Mouse (Mus musculus) CH12.LX (cell line): ENCODE results near the gene Gm37240. TPM values are rescaled to one million over a fixed set of nuclear protein-coding genes. Genes with fewer than 3 reads are reported as not detected.

ENCODE experiments used
- DNase-seq: peaks from one replicate; pipeline ENCODE4 v3.0.0-alpha.2; 2013; ENCODE audit errors: extremely low read depth
- H3K27ac ChIP-seq: 2 replicates; pipeline ENCODE4 v1.5.1; 2012; ENCODE audit warnings: low read depth, mild to moderate bottlenecking, control low read depth, moderate library complexity; ENCODE audit not compliant: insufficient read depth
- H3K27me3 ChIP-seq: replicated peaks from 2 replicates; pipeline ENCODE3; 2012; ENCODE audit warnings: inconsistent platforms
- H3K36me3 ChIP-seq, 2 experiments: replicated peaks in 1 of 2; 2 replicates each; pipeline versions ENCODE3 to v1.6.1; 2012; ENCODE audit warnings: inconsistent platforms in 1 of 2, low read length in 1 of 2, mild to moderate bottlenecking in 1 of 2, mixed read lengths in 1 of 2, moderate library complexity in 1 of 2; ENCODE audit not compliant: control insufficient read depth in 1 of 2, insufficient read depth in 1 of 2
- H3K4me1 ChIP-seq, 2 experiments: 2 replicates each; pipeline ENCODE4 v1.6.1; 2012; ENCODE audit warnings: inconsistent platforms in 1 of 2, moderate library complexity in 1 of 2; ENCODE audit not compliant: insufficient read depth in 2 of 2, control insufficient read depth in 1 of 2
- H3K4me2 ChIP-seq: 2 replicates; pipeline ENCODE4 v1.6.1; 2012; ENCODE audit warnings: low read depth, mild to moderate bottlenecking, control low read depth; ENCODE audit not compliant: poor library complexity, insufficient read depth, severe bottlenecking
- H3K4me3 ChIP-seq, 3 experiments: fragments of 150-350 bp in 1 of 3; sonication (generic) in 1 of 3; replicated peaks in 1 of 3; 2 replicates each; pipeline versions ENCODE3 to v1.5.1; 2011 to 2012; ENCODE audit warnings: low read depth in 2 of 3, low read length in 2 of 3, mild to moderate bottlenecking in 2 of 3, moderate library complexity in 2 of 3, control low read depth in 1 of 3, improper control_type of control experiment in 1 of 3, inconsistent platforms in 1 of 3, mixed read lengths in 1 of 3; ENCODE audit not compliant: poor library complexity in 1 of 3
- H3K79me2 ChIP-seq: replicated peaks from 2 replicates; pipeline ENCODE4 v1.6.1; 2012; ENCODE audit warnings: mild to moderate bottlenecking, moderate library complexity; ENCODE audit not compliant: control insufficient read depth, poor library complexity, insufficient read depth, severe bottlenecking; ENCODE audit errors: extremely low read depth
- H3K9ac ChIP-seq: 2 replicates; pipeline ENCODE4 v1.6.1; 2012; ENCODE audit warnings: low read depth, mild to moderate bottlenecking, control low read depth, moderate library complexity; ENCODE audit not compliant: insufficient read depth
- H3K9me3 ChIP-seq: replicated peaks from 2 replicates; pipeline ENCODE3; 2012; ENCODE audit warnings: low read length, inconsistent platforms, mixed read lengths
- CHD1 ChIP-seq: IDR thresholded peaks from 2 replicates; pipeline ENCODE4 v1.6.1; 2012; ENCODE audit warnings: low read depth, low read length, improper control_type of control experiment, inconsistent platforms
- CTCF ChIP-seq, 2 experiments: IDR thresholded peaks in 1 of 2; conservative IDR thresholded peaks in 1 of 2; 2 replicates each; pipeline ENCODE4 v1.5.1; 2011 to 2012; ENCODE audit warnings: low read depth in 2 of 2, low read length in 2 of 2, improper control_type of control experiment in 1 of 2, inconsistent platforms in 1 of 2, mild to moderate bottlenecking in 1 of 2, moderate library complexity in 1 of 2
- E2F4 ChIP-seq: IDR thresholded peaks from 2 replicates; pipeline ENCODE4 v1.6.1; 2011; ENCODE audit warnings: low read depth, low read length, improper control_type of control experiment; ENCODE audit not compliant: insufficient replicate concordance
- ETS1 ChIP-seq: conservative IDR thresholded peaks from 2 replicates; pipeline ENCODE4 v1.6.1; 2012; ENCODE audit warnings: low read depth, mild to moderate bottlenecking, inconsistent platforms, low read length, improper control_type of control experiment, moderate library complexity
- HCFC1 ChIP-seq: IDR thresholded peaks from 2 replicates; pipeline ENCODE4 v1.6.1; 2012; ENCODE audit warnings: low read depth, mild to moderate bottlenecking, inconsistent platforms, low read length, improper control_type of control experiment
- IRF4 ChIP-seq: IDR thresholded peaks from 2 replicates; pipeline ENCODE4 v1.6.1; 2014; ENCODE audit warnings: low read depth, mild to moderate bottlenecking, inconsistent platforms, low read length, improper control_type of control experiment
- JUN ChIP-seq: IDR thresholded peaks from 2 replicates; pipeline ENCODE4 v1.6.1; 2011; ENCODE audit warnings: low read depth, mild to moderate bottlenecking, low read length, improper control_type of control experiment, moderate library complexity; ENCODE audit not compliant: insufficient read depth
- JUND ChIP-seq: conservative IDR thresholded peaks from 2 replicates; pipeline ENCODE4 v1.6.1; 2011; ENCODE audit warnings: low read depth, low read length, improper control_type of control experiment
- KAT2A ChIP-seq: IDR thresholded peaks from 2 replicates; pipeline ENCODE4 v1.6.1; 2012; ENCODE audit warnings: low read length, improper control_type of control experiment, inconsistent platforms; ENCODE audit not compliant: insufficient replicate concordance
- MAFK ChIP-seq: IDR thresholded peaks from 2 replicates; pipeline ENCODE4 v1.6.1; 2011; ENCODE audit warnings: low read length, improper control_type of control experiment; ENCODE audit not compliant: insufficient replicate concordance
- MAX ChIP-seq: IDR thresholded peaks from 2 replicates; pipeline ENCODE4 v1.6.1; 2011; ENCODE audit warnings: low read length, improper control_type of control experiment
- MXI1 ChIP-seq: IDR thresholded peaks from 2 replicates; pipeline ENCODE4 v1.6.1; 2011; ENCODE audit warnings: mild to moderate bottlenecking, low read depth, low read length, improper control_type of control experiment
- MYC ChIP-seq: IDR thresholded peaks from 2 replicates; pipeline ENCODE4 v1.6.1; 2011; ENCODE audit warnings: low read depth, mild to moderate bottlenecking, improper control_type of control experiment, low read length
- NELFE ChIP-seq: IDR thresholded peaks from 2 replicates; pipeline ENCODE4 v1.6.1; 2011; ENCODE audit warnings: low read depth, low read length, improper control_type of control experiment
- PAX5 ChIP-seq: IDR thresholded peaks from 2 replicates; pipeline ENCODE4 v1.6.1; 2012; ENCODE audit warnings: low read length, inconsistent platforms, mixed read lengths
- POLR2A ChIP-seq: IDR thresholded peaks from 2 replicates; pipeline ENCODE4 v1.6.1; 2011; ENCODE audit warnings: low read depth, mild to moderate bottlenecking, improper control_type of control experiment, low read length
- RCOR1 ChIP-seq: conservative IDR thresholded peaks from 2 replicates; pipeline ENCODE4 v1.6.1; 2012; ENCODE audit warnings: low read depth, mild to moderate bottlenecking, inconsistent platforms, low read length, improper control_type of control experiment
- TBP ChIP-seq: conservative IDR thresholded peaks from 2 replicates; pipeline ENCODE4 v1.6.1; 2011; ENCODE audit warnings: low read depth, low read length, improper control_type of control experiment
- TCF12 ChIP-seq: IDR thresholded peaks from 2 replicates; pipeline ENCODE4 v1.6.1; 2014; ENCODE audit warnings: low read depth, mild to moderate bottlenecking, inconsistent platforms, low read length, improper control_type of control experiment
- UBTF ChIP-seq: IDR thresholded peaks from 2 replicates; pipeline ENCODE4 v1.6.1; 2012; ENCODE audit warnings: low read depth, mild to moderate bottlenecking, inconsistent platforms, low read length, improper control_type of control experiment, moderate library complexity
- USF1 ChIP-seq: IDR thresholded peaks from 2 replicates; pipeline ENCODE4 v1.6.1; 2014; ENCODE audit warnings: low read depth, mild to moderate bottlenecking, inconsistent platforms, low read length, improper control_type of control experiment
- ZKSCAN1 ChIP-seq: IDR thresholded peaks from 2 replicates; pipeline ENCODE4 v1.6.1; 2012; ENCODE audit warnings: low read depth, inconsistent platforms, low read length, improper control_type of control experiment, borderline replicate concordance
- ZNF384 ChIP-seq: IDR thresholded peaks from 2 replicates; pipeline ENCODE4 v1.6.1; 2012; ENCODE audit warnings: low read depth, low read length, improper control_type of control experiment, inconsistent platforms
- dilution Hi-C: fragments of 300-500 bp; cut with MboI; formaldehyde crosslinking; loops from 2 replicates; pipeline ENCODE4 v1.14.3; 2020; ENCODE audit warnings: low sequenced_read_pairs; ENCODE audit not compliant: extremely low pct_unique_long_range_greater_than_20kb, extremely low pct_ligation_motif_present
- in situ Hi-C: fragments of 300-500 bp; cut with MboI; formaldehyde crosslinking; loops from 3 replicates; pipeline ENCODE4 v1.14.3; 2019; ENCODE audit warnings: low sequenced_read_pairs, low pct_ligation_motif_present, low pct_unique_long_range_greater_than_20kb, mixed read lengths
- polyA plus RNA-seq: library from polyadenylated mRNA; unstranded; fragments of >175 nt; gene quantifications from 2 replicates; pipeline ENCODE4 v1.2.1, GENCODE M21; 2012; ENCODE audit warnings: low read depth; ENCODE audit not compliant: insufficient read length
- total RNA-seq, 2 experiments: library from RNA; depleted of rRNA; stranded (reverse); fragments of 300-350 nt in 1 of 2; fragments of >200 nt in 1 of 2; gene quantifications; 2 replicates each; pipeline ENCODE4 v1.2.3; 2012 to 2014

Gm37240 gene
- total and polyA plus RNA-seq, 3 experiments: 0.08 to 0.19 (median 0.14) TPM

- H3K79me2 ChIP-seq: no peaks in the 10 kb centered on the region
- H3K9me3 ChIP-seq: no peaks in the 10 kb centered on the region
- in situ Hi-C loops (no loop called here), dilution Hi-C loops (no loop called here)
- H3K4me3 ChIP-seq: no peak overlapping the region
- TF ChIP-seq MXI1 (no peak), IRF4 (no peak), ZKSCAN1 (no peak), E2F4 (no peak), USF1 (no peak), ZNF384 (no peak), TBP (no peak), KAT2A (no peak), UBTF (no peak), CTCF (conservative IDR thresholded peaks at IDR 0.05 in 1 of 2, IDR thresholded peaks at IDR 0.05 in 1 of 2; ENCODE audit: low read depth in 2 of 2, low read length in 2 of 2) (no peak), MYC (no peak), JUN (no peak)
- H3K27me3 ChIP-seq: peaks cover 2% of the 10 kb centered on the region
- H3K9ac ChIP-seq: no peak overlapping the region
- no peaks in the 10 kb centered on the region for H3K4me1 ChIP-seq
- no peaks in the 10 kb centered on the region for H3K36me3 ChIP-seq
- no peak overlapping the region for H3K27ac ChIP-seq
- DNase-seq: no peak
- H3K4me2 ChIP-seq: no peak overlapping the region
Observed at GRCm38 (mm10) chr3:85878911-85879310, 8.4 kb downstream of the Gm37240 start.

GRCm38 (mm10) chr3:85863996-85864395 lies 23.3 kb downstream of the Gm37240 start:
- DNase-seq: no peak
- no peaks in the 10 kb centered on the region for H3K79me2 ChIP-seq
- H3K4me3 ChIP-seq: no peak overlapping the region
- no peaks in the 10 kb centered on the region for H3K36me3 ChIP-seq
- H3K4me2 ChIP-seq: no peak overlapping the region
- no peak overlapping the region for H3K27ac ChIP-seq
- H3K9ac ChIP-seq: no peak overlapping the region
- in situ Hi-C loops (no loop called here), dilution Hi-C loops (no loop called here)
- peaks cover 7% of the 10 kb centered on the region for H3K9me3 ChIP-seq
- TF ChIP-seq JUND (no peak), POLR2A (no peak), ZKSCAN1 (no peak), PAX5 (no peak), RCOR1 (no peak), ETS1 (no peak), MAFK (no peak), JUN (no peak), TCF12 (no peak), UBTF (no peak), KAT2A (no peak), CHD1 (no peak), NELFE (no peak), HCFC1 (no peak), MAX (no peak)
- 0 out of 4 replicates have a peak, but pooled peaks cover 0 to 3% of the 10 kb centered on the region in 2 experiments for H3K4me1 ChIP-seq
- H3K27me3 ChIP-seq: no peaks in the 10 kb centered on the region
